Mouse (Mus musculus) liver, embryonic 15.5 days (tissue): ENCODE results near the gene Pwwp2a. TPM values are rescaled to one million over a fixed set of nuclear protein-coding genes. Genes with fewer than 3 reads are reported as not detected.
A peak's percentile ranks its signal among the peaks of the same experiment; 100 is the strongest.

Experiments used
- ATAC-seq: fragments of 200-750 bp; cut with Nextera tagmentation; 2 replicates; pipeline ENCODE4 v1.8.0; 2017; ENCODE audit warnings: moderate number of reproducible peaks, mild to moderate bottlenecking, moderate library complexity; ENCODE audit not compliant: insufficient read depth
- H3K27ac ChIP-seq: fragments of 300-500 bp; sonication (generic); replicated peaks from 2 replicates; pipeline ENCODE4 v1.5.1; 2015; ENCODE audit warnings: mild to moderate bottlenecking, inconsistent platforms
- H3K27me3 ChIP-seq: fragments of 300-500 bp; sonication (generic); 2 replicates; pipeline ENCODE4 v1.6.1; 2015; ENCODE audit warnings: mild to moderate bottlenecking, inconsistent platforms
- H3K36me3 ChIP-seq: fragments of 300-500 bp; sonication (generic); replicated peaks from 2 replicates; pipeline ENCODE4 v1.6.1; 2015; ENCODE audit warnings: moderate library complexity, mild to moderate bottlenecking, inconsistent platforms
- H3K4me1 ChIP-seq: fragments of 300-500 bp; sonication (generic); replicated peaks from 2 replicates; pipeline ENCODE4 v1.6.1; 2015; ENCODE audit warnings: inconsistent platforms
- H3K4me2 ChIP-seq: fragments of 300-500 bp; sonication (generic); 2 replicates; pipeline ENCODE4 v1.6.1; 2015; ENCODE audit warnings: moderate library complexity, mild to moderate bottlenecking, inconsistent platforms
- H3K4me3 ChIP-seq: fragments of 300-500 bp; sonication (generic); replicated peaks from 2 replicates; pipeline ENCODE4 v1.5.1; 2015; ENCODE audit warnings: mild to moderate bottlenecking, inconsistent platforms
- H3K9ac ChIP-seq: fragments of 300-500 bp; sonication (generic); 2 replicates; pipeline ENCODE4 v1.6.1; 2015; ENCODE audit warnings: moderate library complexity, mild to moderate bottlenecking, inconsistent platforms
- H3K9me3 ChIP-seq: fragments of 300-500 bp; sonication (generic); replicated peaks from 2 replicates; pipeline ENCODE4 v1.6.1; 2016; ENCODE audit warnings: inconsistent platforms
- WGBS: fragments of 180-500 bp; shearing (Covaris S2); methylation state at CpG from one replicate; pipeline ENCODE4 v1.1.7; 2015; ENCODE audit warnings: mixed read lengths; ENCODE audit not compliant: insufficient replicate concordance; 5-methylcytosine and 5-hydroxymethylcytosine counted together
- polyA plus RNA-seq: library from polyadenylated mRNA; unstranded; fragments of >200 nt; fragmentation: Nextera tagmentation; extraction: Ambion mirVana; gene quantifications from 2 replicates; pipeline ENCODE4 v1.2.1, GENCODE M21; 2015

Gene Pwwp2a
- polyA plus RNA-seq, 1 experiment from 2014 or later, result 8.5 TPM

- no peaks in the 10 kb centered on the region for H3K9me3 ChIP-seq
- no peak overlapping the region for H3K4me3 ChIP-seq
- peaks cover 37% of the 10 kb centered on the region for H3K36me3 ChIP-seq
- no peak overlapping the region for H3K27ac ChIP-seq
- no peak for ATAC-seq
- 16% methylated on average over 7 of the region's 7 CpGs for WGBS
- no peak overlapping the region for H3K4me2 ChIP-seq
- H3K9ac ChIP-seq, result no peak overlapping the region
- no peaks in the 10 kb centered on the region for H3K27me3 ChIP-seq
- peaks cover 3% of the 10 kb centered on the region; the same call in 1 of the 2 replicates for H3K4me1 ChIP-seq
These were observed 46.0 kb downstream of the Pwwp2a start for GRCm38 (mm10) chr11:43727796-43728195.

- H3K4me1 ChIP-seq, result peaks cover 3% of the 10 kb centered on the region; the same call in 1 of the 2 replicates
- ATAC-seq, result no peak
- H3K4me3 ChIP-seq, result no peak overlapping the region
- no peaks in the 10 kb centered on the region for H3K9me3 ChIP-seq
- peaks cover 47% of the 10 kb centered on the region for H3K36me3 ChIP-seq
- H3K4me2 ChIP-seq, result no peak overlapping the region
- no peak overlapping the region for H3K27ac ChIP-seq
- no peak overlapping the region for H3K9ac ChIP-seq
- no peaks in the 10 kb centered on the region for H3K27me3 ChIP-seq
- 20% methylated on average over 7 of the region's 7 CpGs for WGBS
These were observed 47.0 kb downstream of the Pwwp2a start for GRCm38 (mm10) chr11:43728737-43729301.

DNA sequence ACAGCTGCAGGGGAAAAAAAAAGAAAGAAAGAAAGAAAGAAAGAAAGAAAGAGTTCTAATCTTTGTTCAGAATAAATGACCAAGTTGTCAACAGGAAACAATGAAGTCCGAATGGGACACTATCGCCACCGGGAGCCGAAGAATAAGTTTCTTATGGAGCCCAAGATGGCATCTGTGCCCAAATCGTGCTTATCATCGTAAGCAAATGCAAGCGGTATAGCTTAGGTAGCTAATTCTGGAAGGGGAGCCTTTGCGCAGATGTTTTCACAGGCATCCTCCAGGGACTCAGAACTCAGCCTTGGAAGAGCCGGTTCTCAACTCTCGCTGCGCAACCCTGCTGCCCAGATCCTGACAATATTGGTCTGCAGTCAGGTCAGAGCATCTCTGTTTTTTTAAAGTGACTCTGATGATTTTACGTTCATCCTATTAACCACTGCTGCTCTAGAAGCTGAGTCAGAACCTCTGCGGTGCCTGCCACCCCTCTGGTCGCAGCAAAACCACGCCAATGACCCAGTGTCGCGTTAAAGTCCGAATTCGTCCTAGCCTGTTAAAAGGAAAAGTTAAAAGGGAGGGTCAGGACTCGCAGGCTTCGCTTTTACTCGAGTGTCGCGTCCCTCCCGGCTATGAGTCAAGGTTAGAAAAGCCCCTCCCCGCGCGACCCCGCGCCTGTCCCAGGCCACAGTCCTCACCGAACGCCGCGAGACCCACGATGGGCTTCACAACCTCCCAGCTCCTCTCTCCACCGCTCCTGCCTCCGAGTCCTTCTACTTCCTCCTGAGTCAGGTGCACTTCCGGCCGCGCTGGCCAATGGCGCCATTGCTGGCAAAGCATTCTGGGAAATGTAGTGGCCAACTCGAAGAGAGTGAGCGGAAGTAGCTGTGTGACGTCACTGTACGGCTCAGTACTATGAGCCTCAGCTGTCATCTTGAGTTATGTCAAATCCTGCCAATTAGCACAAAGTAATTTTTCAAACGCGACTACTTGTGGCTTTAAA lies 65.7 kb downstream of the Pwwp2a start, which contains the start of gene Ttc1:
Ttc1 (minus strand) TSS at position 776 of the 994 bp plus-strand sequence.
- 2% methylated on average over 47 of the region's 47 CpGs for WGBS
- peak; percentile 99 for ATAC-seq
- Histone ChIP-seq H3K9me3 (no peaks in the 10 kb centered on the region), H3K27ac (peak within 1 kb of the TSS; percentile 65), H3K4me3 (peak within 1 kb of the TSS; percentile 82), H3K27me3 (no peaks in the 10 kb centered on the region), H3K4me1 (peaks cover 10% of the 10 kb centered on the region), H3K9ac (peak within 1 kb of the TSS; percentile 82), H3K4me2 (peak within 1 kb of the TSS; percentile 89), H3K36me3 (peaks cover 28% of the 10 kb centered on the region)

DNA sequence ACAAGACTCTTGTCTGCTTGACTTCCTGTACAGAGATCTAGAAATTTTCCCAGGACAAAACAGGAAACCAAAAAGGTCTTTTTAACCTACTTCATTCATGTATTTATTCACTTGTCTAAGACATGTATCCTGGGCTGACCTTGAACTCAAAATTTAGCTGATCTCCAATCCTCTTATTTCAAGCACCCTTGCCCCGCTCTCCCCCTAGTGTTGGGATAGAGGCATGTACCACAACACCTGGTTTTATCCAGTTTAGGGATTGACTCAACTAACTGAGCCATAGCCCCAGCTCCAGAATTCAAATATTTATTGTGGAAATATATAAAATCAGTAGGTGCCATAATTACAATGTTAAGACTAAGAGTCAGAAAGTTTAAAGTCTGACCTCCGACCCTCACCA lies 69.7 kb downstream of the Pwwp2a start:
- ATAC-seq, result no peak
- 58% methylated on average over 2 of the region's 2 CpGs for WGBS
- no peak overlapping the region for H3K4me3 ChIP-seq
- no peaks in the 10 kb centered on the region for H3K9me3 ChIP-seq
- H3K36me3 ChIP-seq, result no peaks in the 10 kb centered on the region
- no peak overlapping the region for H3K27ac ChIP-seq
- 0 out of 2 replicates have a peak, but pooled peaks cover 9% of the 10 kb centered on the region for H3K27me3 ChIP-seq
- H3K4me2 ChIP-seq, result no peak overlapping the region
- no peak overlapping the region for H3K9ac ChIP-seq
- peaks cover 9% of the 10 kb centered on the region for H3K4me1 ChIP-seq

GRCm38 (mm10) chr11:43754568-43754967 lies 72.8 kb downstream of the Pwwp2a start:
- Histone ChIP-seq H3K4me2 (no peak overlapping the region), H3K4me3 (no peak overlapping the region), H3K27me3 (0 out of 2 replicates have a peak, but pooled peaks cover 9% of the 10 kb centered on the region), H3K9ac (no peak overlapping the region), H3K36me3 (no peaks in the 10 kb centered on the region), H3K4me1 (no peaks in the 10 kb centered on the region), H3K27ac (no peak overlapping the region), H3K9me3 (no peaks in the 10 kb centered on the region)
- WGBS, result 29% methylated on average over 1 of the region's 1 CpGs
- ATAC-seq, result no peak

- Histone ChIP-seq H3K36me3 (no peaks in the 10 kb centered on the region), H3K4me2 (no peak overlapping the region), H3K4me1 (no peaks in the 10 kb centered on the region), H3K9me3 (no peaks in the 10 kb centered on the region), H3K4me3 (no peak overlapping the region), H3K27me3 (0 out of 2 replicates have a peak, but pooled peaks cover 9% of the 10 kb centered on the region), H3K9ac (no peak overlapping the region), H3K27ac (no peak overlapping the region)
- WGBS, result 50% methylated on average over 5 of the region's 5 CpGs
- ATAC-seq, result no peak
These were observed 73.6 kb downstream of the Pwwp2a start for GRCm38 (mm10) chr11:43755411-43755810.

DNA sequence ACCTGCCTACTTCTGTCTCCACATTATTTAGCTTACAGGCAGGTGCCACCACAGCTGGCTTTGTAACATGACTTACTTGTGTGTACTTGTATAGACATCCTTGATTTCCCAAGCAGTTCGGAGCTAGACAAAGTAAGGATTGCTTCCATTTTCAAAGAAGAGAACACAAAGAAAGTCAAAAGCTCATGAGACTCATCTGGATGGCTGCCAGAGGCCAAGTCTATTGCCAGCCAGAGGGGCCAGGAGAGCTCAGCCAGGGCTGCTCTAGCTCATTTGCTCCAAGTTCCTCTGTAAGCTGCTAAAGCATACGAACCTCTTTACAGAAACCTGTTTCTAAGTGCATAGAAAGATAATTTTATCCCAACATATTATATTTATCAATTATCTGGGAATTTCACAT lies 76.6 kb downstream of the Pwwp2a start:
- 63% methylated on average over 2 of the region's 2 CpGs for WGBS
- Histone ChIP-seq H3K9me3 (no peaks in the 10 kb centered on the region), H3K4me2 (no peak overlapping the region), H3K4me1 (no peaks in the 10 kb centered on the region), H3K27me3 (peaks cover 12% of the 10 kb centered on the region), H3K36me3 (no peaks in the 10 kb centered on the region), H3K27ac (no peak overlapping the region), H3K9ac (no peak overlapping the region), H3K4me3 (no peak overlapping the region)
- no peak for ATAC-seq

DNA sequence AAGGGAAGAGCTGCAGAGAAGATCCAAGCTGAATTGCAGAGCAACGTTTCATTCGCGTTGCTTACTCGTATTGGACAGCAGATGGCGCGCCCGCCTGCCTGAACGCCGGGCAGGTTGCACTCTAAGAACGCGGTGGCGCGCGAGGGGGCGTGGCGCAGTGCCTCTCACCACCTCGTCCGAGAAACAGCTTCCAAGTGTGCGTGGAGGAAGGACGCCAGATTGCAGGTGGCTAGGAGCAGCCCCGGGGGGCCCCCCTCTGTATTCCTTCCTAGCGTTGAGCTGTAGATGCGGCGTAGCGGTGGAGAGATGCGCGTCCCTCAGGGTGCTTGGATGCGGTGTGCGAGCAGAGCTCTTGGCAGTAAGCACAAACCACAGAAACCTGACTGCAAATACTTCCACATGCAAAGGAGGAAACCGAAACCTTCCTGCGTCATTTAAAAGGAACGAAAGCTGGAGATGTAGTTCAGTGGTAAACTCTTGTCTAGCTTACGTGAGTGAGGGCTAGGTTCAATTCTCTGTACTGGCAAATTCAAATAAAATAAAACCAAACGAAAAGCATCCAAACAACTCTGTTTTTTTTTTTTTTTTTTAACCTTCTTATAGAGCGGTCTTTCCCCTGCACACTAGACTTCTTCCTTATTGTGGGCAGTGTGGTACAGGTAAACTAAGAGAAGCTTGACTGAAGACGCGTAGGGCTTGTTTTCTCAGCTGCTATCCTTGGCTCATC lies 85.3 kb downstream of the Pwwp2a start:
- no peak overlapping the region for H3K9ac ChIP-seq
- WGBS, result 5% methylated on average over 37 of the region's 37 CpGs
- H3K4me3 ChIP-seq, result peak overlapping the region; percentile 52

DNA sequence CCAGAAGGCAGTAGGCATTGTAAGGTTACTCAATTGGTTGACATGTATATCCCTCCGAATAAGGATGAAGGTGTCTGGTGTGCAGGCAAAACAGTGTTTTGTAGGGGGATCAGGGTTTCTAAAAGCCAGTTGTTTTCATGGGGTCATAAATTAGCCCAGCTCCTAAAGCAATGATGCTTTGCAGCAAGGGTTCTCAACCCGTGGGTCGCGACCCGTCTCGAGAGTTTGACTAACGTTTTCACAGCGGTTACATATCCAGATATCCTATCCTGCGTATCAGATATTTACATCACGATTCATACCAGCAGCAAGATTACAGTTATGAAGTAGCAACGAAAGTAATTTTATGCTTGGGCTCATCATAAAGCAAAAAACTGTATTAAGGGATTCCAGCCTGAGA lies 86.0 kb downstream of the Pwwp2a start:
- ATAC-seq, result no peak
- WGBS, result 56% methylated on average over 11 of the region's 11 CpGs

More for the DNA sequence above, 85.3 kb downstream of the Pwwp2a start:
- H3K4me2 ChIP-seq, result peak overlapping the region; percentile 66
- H3K36me3 ChIP-seq, result no peaks in the 10 kb centered on the region
- no peaks in the 10 kb centered on the region for H3K4me1 ChIP-seq
- H3K9me3 ChIP-seq, result no peaks in the 10 kb centered on the region
- H3K27me3 ChIP-seq, result peaks cover 35% of the 10 kb centered on the region
- no peak overlapping the region for H3K27ac ChIP-seq
- no peak for ATAC-seq

DNA sequence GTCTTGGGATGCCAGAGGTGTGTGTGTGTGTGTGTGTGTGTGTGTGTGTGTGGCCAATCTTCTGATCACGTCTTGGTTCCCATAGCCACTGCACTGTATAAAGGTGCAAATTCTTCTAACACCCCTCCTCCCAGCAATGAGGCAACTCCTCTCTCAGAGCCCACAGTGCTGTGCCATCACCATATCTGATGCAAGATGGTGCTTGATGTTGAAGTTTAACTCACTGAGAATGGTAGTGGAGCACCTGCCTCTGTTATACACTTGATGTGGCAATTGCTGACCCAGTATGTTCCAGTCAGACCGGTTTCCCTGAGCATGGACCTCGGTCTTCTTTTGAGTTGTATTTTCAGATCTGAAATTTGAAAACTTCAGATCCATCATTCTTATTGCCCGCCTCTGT lies 88.3 kb downstream of the Pwwp2a start:
- Histone ChIP-seq H3K9ac (no peak overlapping the region), H3K4me1 (no peaks in the 10 kb centered on the region), H3K27ac (no peak overlapping the region), H3K9me3 (no peaks in the 10 kb centered on the region), H3K4me2 (no peak overlapping the region), H3K36me3 (no peaks in the 10 kb centered on the region), H3K27me3 (peaks cover 45% of the 10 kb centered on the region), H3K4me3 (no peak overlapping the region)
- ATAC-seq, result no peak
- 53% methylated on average over 4 of the region's 4 CpGs for WGBS

More for the DNA sequence above, 86.0 kb downstream of the Pwwp2a start:
- H3K9me3 ChIP-seq, result no peaks in the 10 kb centered on the region
- no peak overlapping the region for H3K27ac ChIP-seq
- no peaks in the 10 kb centered on the region for H3K4me1 ChIP-seq
- no peak overlapping the region for H3K9ac ChIP-seq
- no peak overlapping the region for H3K4me3 ChIP-seq
- no peaks in the 10 kb centered on the region for H3K36me3 ChIP-seq
- peaks cover 35% of the 10 kb centered on the region for H3K27me3 ChIP-seq
- no peak overlapping the region for H3K4me2 ChIP-seq
